Mouse (Mus musculus) ovary, postnatal 14 days (tissue): ENCODE measurements around the gene Olfr1258.
"Not testable (repeated sequence)": the region's sequence is repeated elsewhere in the genome, so short reads cannot be mapped to it uniquely, and the experiment has no call there.

Experiments used
- DNase-seq: peaks from one replicate; pipeline ENCODE4 v3.0.0; 2022; ENCODE audit warnings: low spot score

Olfr1258 gene

DNA sequence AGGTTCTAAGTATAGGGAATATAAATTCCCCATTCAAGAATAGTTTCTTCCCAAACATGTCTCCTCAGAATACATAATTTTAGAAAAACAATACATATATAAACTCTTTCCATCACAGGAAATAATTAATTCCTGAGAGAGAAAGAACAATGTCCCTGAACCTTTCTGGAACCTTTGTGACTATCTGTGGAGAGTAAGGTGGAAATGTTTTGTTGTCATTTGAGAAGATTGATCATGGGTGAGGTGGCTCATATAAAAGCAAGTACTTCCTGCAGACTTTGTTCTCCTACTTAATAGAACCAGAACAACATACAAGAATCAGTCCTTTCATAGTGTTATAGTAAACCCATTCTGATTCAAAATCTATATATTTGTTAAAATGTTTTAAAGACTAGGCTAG, at the start of gene Olfr1258:
TSS of gene Olfr1258 (plus strand) at position 301 of the 400 bp plus-strand sequence.
- DNase-seq: no peak

DNA sequence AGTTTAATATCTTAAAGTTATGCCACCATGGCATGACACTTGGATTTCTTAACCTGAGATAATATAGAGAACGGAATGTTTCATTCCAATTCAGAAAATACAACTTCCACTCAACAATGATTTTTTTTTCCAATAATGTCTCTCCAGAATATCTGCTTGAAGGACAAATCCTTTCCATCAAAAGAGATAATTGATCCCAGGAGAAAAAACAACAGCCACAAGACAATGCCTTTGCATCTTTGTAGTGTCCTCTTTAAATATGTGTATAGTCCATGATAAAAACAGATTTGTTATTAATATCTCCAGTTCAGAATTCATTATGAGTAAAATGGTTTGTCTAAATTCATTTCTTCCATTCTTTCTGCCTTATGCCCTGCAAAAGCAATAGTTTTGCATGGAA, 49.0 kb upstream of the Olfr1258 start, which contains the start of gene Olfr1257:
TSS of gene Olfr1257 (plus strand) at position 301 of the 400 bp plus-strand sequence.
- DNase-seq: no peak

- DNase-seq: not testable (repeated sequence)
Measured at GRCm38 (mm10) chr2:89912616-89913015, 14.5 kb upstream of the Olfr1258 start.

- DNase-seq: no peak
Measured at GRCm38 (mm10) chr2:89948564-89948963, 21.5 kb downstream of the Olfr1258 start, which contains the start of gene Olfr1259. Gene Olfr1259, minus strand, starts transcription at chr2:89948664.

DNA sequence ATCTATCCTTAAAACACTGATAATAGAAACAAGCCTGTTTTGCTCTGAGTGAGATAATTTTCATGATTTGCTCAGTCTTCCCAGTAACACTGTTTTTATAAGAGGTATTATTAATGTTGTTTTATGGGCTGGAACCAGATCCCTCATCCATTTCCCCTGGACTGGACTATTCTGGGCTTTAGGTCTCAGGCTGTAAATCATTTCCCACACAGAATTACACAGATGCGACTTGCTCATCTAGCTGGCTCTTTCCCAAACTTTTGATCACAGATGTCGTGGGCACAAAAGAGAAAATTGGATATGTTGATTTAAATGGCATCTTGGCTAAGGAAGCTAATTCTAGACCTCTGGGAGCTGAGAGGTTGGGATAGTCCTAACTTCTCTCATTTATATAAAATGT, 47.1 kb downstream of the Olfr1258 start, which contains the start of gene Olfr1260:
TSS of gene Olfr1260 (plus strand) at position 157 of the 400 bp plus-strand sequence.
- DNase-seq: no peak

DNA sequence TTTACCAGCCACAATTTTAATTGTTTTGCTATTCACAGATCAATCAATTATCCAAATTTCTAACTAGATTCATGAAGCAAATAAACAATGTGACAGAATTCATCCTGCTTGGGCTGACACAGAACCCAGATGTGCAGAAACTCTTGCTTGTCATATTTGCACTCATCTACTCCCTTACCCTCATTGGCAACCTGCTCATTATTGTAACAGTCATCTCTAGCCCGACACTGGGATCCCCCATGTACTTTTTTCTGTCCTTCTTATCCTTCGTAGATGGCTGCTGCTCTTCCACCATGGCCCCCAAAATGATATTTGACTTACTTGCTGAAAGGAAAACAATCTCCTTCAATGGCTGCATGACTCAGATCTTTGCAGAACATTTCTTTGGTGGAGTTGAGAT, 50.6 kb downstream of the Olfr1258 start:
- DNase-seq: no peak
